ENCODE assay signal across 8 mouse cellular contexts in the genomic region with DNA sequence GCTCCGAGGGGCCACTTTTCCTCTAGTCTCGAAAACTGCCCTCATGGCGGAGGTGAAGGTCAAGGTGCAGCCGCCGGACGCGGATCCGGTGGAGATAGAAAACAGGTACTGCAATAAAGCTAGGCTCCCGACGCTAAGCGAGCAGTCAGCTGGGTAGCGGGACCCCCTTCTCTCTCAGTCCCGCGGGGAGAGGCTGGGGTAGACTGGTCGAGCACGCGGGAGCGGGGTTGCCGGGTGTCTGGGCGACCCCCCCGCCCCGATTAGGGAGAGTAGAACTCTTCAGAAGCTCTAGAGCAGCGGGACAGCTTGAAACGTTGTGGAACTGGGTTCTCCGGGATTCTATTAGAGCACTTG. TPM values are rescaled to one million over a fixed set of nuclear protein-coding genes. Genes with fewer than 3 reads are reported as not detected.
A peak's percentile ranks its signal among the peaks of the same experiment; 100 is the strongest.
DNase-seq lines count a peak whose midpoint lies in the region; ATAC-seq and TF ChIP-seq lines count a peak whose summit lies in the region.

No protein-coding gene starts in this region.

- peaks cover 7% of the 10 kb centered on the region; the same call in 1 of the 2 replicates for H3K27me3 ChIP-seq in kidney, embryonic 15.5 days
- no peaks in the 10 kb centered on the region for H3K27me3 ChIP-seq in hindbrain, postnatal 0 days (ENCODE audit: insufficient read depth, low read length)
- 0 out of 2 replicates have a peak, but pooled peaks cover 3% of the 10 kb centered on the region for H3K27me3 ChIP-seq in midbrain, embryonic 15.5 days (replicated peaks)

- ATAC-seq in kidney, embryonic 15.5 days (replicated peaks; ENCODE audit: low FRiP score) = peak; percentile 55
- peak; percentile 30; the same call in 1 of the 2 replicates for ATAC-seq in common myeloid progenitor, adult 5-6 weeks (replicated peaks; ENCODE audit: low read depth, poor library complexity, severe bottlenecking)
- ATAC-seq in hindbrain, postnatal 0 days = peak; percentile 44
- ATAC-seq in midbrain, embryonic 15.5 days (replicated peaks) = peak; percentile 59

- DNase-seq in kidney, adult 11 months = no peak
- no peak for DNase-seq in hindbrain, postnatal 0 days (ENCODE audit: low spot score)
- DNase-seq in embryo, embryonic 10.5 days (ENCODE audit: low spot score) = no peak
- DNase-seq in kidney, postnatal 36 days = no peak
- no peak for DNase-seq in layer of hippocampus, postnatal 10 days (ENCODE audit: low spot score in 2 of 2)

- peaks cover 21% of the 10 kb centered on the region for H3K4me1 ChIP-seq in kidney, embryonic 15.5 days
- H3K4me1 ChIP-seq in hindbrain, postnatal 0 days (ENCODE audit: insufficient read depth, low read length) = peaks cover 5% of the 10 kb centered on the region; the same call in 1 of the 2 replicates
- H3K4me1 ChIP-seq in midbrain, embryonic 15.5 days = peaks cover 26% of the 10 kb centered on the region

- peak overlapping the region; percentile 94 for H3K27ac ChIP-seq in kidney, embryonic 15.5 days
- peak overlapping the region; percentile 97 for H3K27ac ChIP-seq in hindbrain, postnatal 0 days
- peak overlapping the region; percentile 98 for H3K27ac ChIP-seq in midbrain, embryonic 15.5 days

- no peaks in the 10 kb centered on the region for H3K9me3 ChIP-seq in kidney, embryonic 15.5 days (replicated peaks)
- no peaks in the 10 kb centered on the region for H3K9me3 ChIP-seq in hindbrain, postnatal 0 days (ENCODE audit: low read length)
- H3K9me3 ChIP-seq in midbrain, embryonic 15.5 days = no peaks in the 10 kb centered on the region

- WGBS in kidney, embryonic 15.5 days = under 1% methylated on average over 25 of the region's 25 CpGs
- under 1% methylated on average over 25 of the region's 25 CpGs for WGBS in hindbrain, postnatal 0 days
- WGBS in midbrain, embryonic 15.5 days = under 1% methylated on average over 25 of the region's 25 CpGs

- peak overlapping the region; percentile 94 for H3K4me2 ChIP-seq in kidney, embryonic 15.5 days
- H3K4me2 ChIP-seq in hindbrain, postnatal 0 days (ENCODE audit: low read depth, low read length) = peak overlapping the region; percentile 88
- peak overlapping the region; percentile 71 for H3K4me2 ChIP-seq in midbrain, embryonic 15.5 days

- TF ChIP-seq CTCF in hindbrain, postnatal 0 days (IDR thresholded peaks at IDR 0.05; ENCODE audit: low read depth) = no peak

- H3K4me3 ChIP-seq in kidney, embryonic 15.5 days (replicated peaks) = peak overlapping the region; percentile 98
- H3K4me3 ChIP-seq in hindbrain, postnatal 0 days (ENCODE audit: low read length) = peak overlapping the region; percentile 98
- H3K4me3 ChIP-seq in midbrain, embryonic 15.5 days = peak overlapping the region; percentile 86

- peak overlapping the region; percentile 96 for H3K9ac ChIP-seq in kidney, embryonic 15.5 days
- H3K9ac ChIP-seq in hindbrain, postnatal 0 days (replicated peaks; ENCODE audit: low read length) = peak overlapping the region; percentile 93
- H3K9ac ChIP-seq in midbrain, embryonic 15.5 days = peak overlapping the region; percentile 75

- H3K36me3 ChIP-seq in kidney, embryonic 15.5 days = peaks cover 23% of the 10 kb centered on the region
- peaks cover 8% of the 10 kb centered on the region; the same call in 1 of the 2 replicates for H3K36me3 ChIP-seq in hindbrain, postnatal 0 days (ENCODE audit: insufficient read depth, low read length)
- peaks cover 8% of the 10 kb centered on the region; the same call in 1 of the 2 replicates for H3K36me3 ChIP-seq in midbrain, embryonic 15.5 days (replicated peaks)

RNA-seq across cellular contexts. Expression of a gene that starts 0.3 kb away (rescaled TPM):
- 26.1 and 30.0 TPM in 2 replicates for polyA plus RNA-seq in kidney, embryonic 15.5 days (2015; fragmentation: Nextera tagmentation; extraction: Ambion mirVana)
- total RNA-seq in common myeloid progenitor, adult 5-6 weeks (2017) = 33.2 and 33.8 TPM in 2 replicates
- 19.0 and 23.5 TPM in 2 replicates for total RNA-seq in hindbrain, postnatal 0 days (2014; rRNA removed)
- polyA plus RNA-seq in hindbrain, postnatal 0 days (2015; fragmentation: Nextera tagmentation; extraction: Ambion mirVana) = 24.9 and 25.7 TPM in 2 replicates
- 25.3 and 27.9 TPM in 2 replicates for polyA plus RNA-seq in midbrain, embryonic 15.5 days (2015; fragmentation: Nextera tagmentation; extraction: Ambion mirVana)
- 10 to 100 TPM; 27.3 to 32.6 TPM for total RNA-seq in layer of hippocampus, postnatal 10 days (2021)

RNA-seq across cellular contexts. Expression of a gene that starts 0.6 kb away (rescaled TPM):
- polyA plus RNA-seq in kidney, embryonic 15.5 days (2015; fragmentation: Nextera tagmentation; extraction: Ambion mirVana) = 0.91 and 1.2 TPM in 2 replicates
- 0.05 TPM in 1 of 2 replicates, not detected in the other for total RNA-seq in common myeloid progenitor, adult 5-6 weeks (2017)
- total RNA-seq in hindbrain, postnatal 0 days (2014; rRNA removed) = 29.1 and 30.7 TPM in 2 replicates
- 22.7 and 24.2 TPM in 2 replicates for polyA plus RNA-seq in hindbrain, postnatal 0 days (2015; fragmentation: Nextera tagmentation; extraction: Ambion mirVana)
- 17.8 and 20.3 TPM in 2 replicates for polyA plus RNA-seq in midbrain, embryonic 15.5 days (2015; fragmentation: Nextera tagmentation; extraction: Ambion mirVana)
- total RNA-seq in layer of hippocampus, postnatal 10 days (2021) = 100 to 1,000 TPM in 1 of 2 experiments, 10 to 100 TPM in 1; 84.7 to 116 TPM

RNA-seq across cellular contexts. Expression of a gene that starts 22.9 kb away (rescaled TPM):
- 78.2 and 80.7 TPM in 2 replicates for polyA plus RNA-seq in kidney, embryonic 15.5 days (2015; fragmentation: Nextera tagmentation; extraction: Ambion mirVana)
- total RNA-seq in common myeloid progenitor, adult 5-6 weeks (2017) = 11.2 and 13.0 TPM in 2 replicates
- 15.8 and 16.7 TPM in 2 replicates for total RNA-seq in hindbrain, postnatal 0 days (2014; rRNA removed)
- 35.2 and 38.2 TPM in 2 replicates for polyA plus RNA-seq in hindbrain, postnatal 0 days (2015; fragmentation: Nextera tagmentation; extraction: Ambion mirVana)
- 57.7 and 59.3 TPM in 2 replicates for polyA plus RNA-seq in midbrain, embryonic 15.5 days (2015; fragmentation: Nextera tagmentation; extraction: Ambion mirVana)
- total RNA-seq in layer of hippocampus, postnatal 10 days (2021) = 10 to 100 TPM; 24.8 to 25.8 TPM

RNA-seq across cellular contexts. Expression of a gene that starts 28.2 kb away (rescaled TPM):
- 105 and 108 TPM in 2 replicates for polyA plus RNA-seq in kidney, embryonic 15.5 days (2015; fragmentation: Nextera tagmentation; extraction: Ambion mirVana)
- total RNA-seq in common myeloid progenitor, adult 5-6 weeks (2017) = 72.4 and 83.9 TPM in 2 replicates
- 73.3 and 85.9 TPM in 2 replicates for total RNA-seq in hindbrain, postnatal 0 days (2014; rRNA removed)
- polyA plus RNA-seq in hindbrain, postnatal 0 days (2015; fragmentation: Nextera tagmentation; extraction: Ambion mirVana) = 61.5 and 64.9 TPM in 2 replicates
- polyA plus RNA-seq in midbrain, embryonic 15.5 days (2015; fragmentation: Nextera tagmentation; extraction: Ambion mirVana) = 65.0 and 66.2 TPM in 2 replicates
- 10 to 100 TPM; 46.5 to 47.8 TPM for total RNA-seq in layer of hippocampus, postnatal 10 days (2021)

Comparison
In these comparisons a context has a peak if more than half of its experiments do, and no peak if none do; other contexts are left out.
1. RNA of a gene that starts 0.6 kb away (total RNA-seq): 84.7 to 116 TPM in layer of hippocampus, postnatal 10 days and 29.1 to 30.7 TPM in hindbrain, postnatal 0 days; 0.05 TPM in common myeloid progenitor, adult 5-6 weeks; every median in the first group is over 10 times any median in the second.
2. Peak in every context shown above with its lines, with median percentiles within 50 percentile points of each other: ATAC-seq, H3K27ac ChIP-seq, H3K4me2 ChIP-seq, H3K4me3 ChIP-seq and H3K9ac ChIP-seq.